Mouse (Mus musculus) embryonic facial prominence, embryonic 10.5 days (tissue): ENCODE measurements around the gene Asic2. TPM values are rescaled to one million over a fixed set of nuclear protein-coding genes. Genes with fewer than 3 reads are reported as not detected.

Experiments
- DNase-seq: peaks from one replicate; pipeline ENCODE4 v3.0.0-alpha.2; 2017; ENCODE audit warnings: low spot score
- H3K27ac ChIP-seq: fragments of 300-500 bp; sonication (generic); replicated peaks from 2 replicates; pipeline ENCODE4 v1.5.1; 2016; ENCODE audit warnings: mild to moderate bottlenecking
- H3K27me3 ChIP-seq: fragments of 300-500 bp; sonication (generic); replicated peaks from 2 replicates; pipeline ENCODE4 v1.6.1; 2016; ENCODE audit warnings: low read depth, mild to moderate bottlenecking; ENCODE audit not compliant: poor library complexity, severe bottlenecking
- H3K36me3 ChIP-seq: fragments of 300-500 bp; sonication (generic); replicated peaks from 2 replicates; pipeline ENCODE4 v1.6.1; 2016; ENCODE audit warnings: mild to moderate bottlenecking, moderate library complexity
- H3K4me1 ChIP-seq: fragments of 300-500 bp; sonication (generic); 2 replicates; pipeline ENCODE4 v1.6.1; 2016
- H3K4me3 ChIP-seq: fragments of 300-500 bp; sonication (generic); 2 replicates; pipeline ENCODE4 v1.5.1; 2016; ENCODE audit warnings: mild to moderate bottlenecking, moderate library complexity
- H3K9me3 ChIP-seq: fragments of 300-500 bp; sonication (generic); 2 replicates; pipeline ENCODE4 v1.6.1; 2016; ENCODE audit warnings: mild to moderate bottlenecking
- WGBS: fragments of 180-500 bp; shearing (Covaris S2); methylation state at CpG from one replicate; pipeline ENCODE4 v1.1.7; 2016; 5-methylcytosine and 5-hydroxymethylcytosine counted together
- polyA plus RNA-seq: library from polyadenylated mRNA; unstranded; fragments of >200 nt; fragmentation: Nextera tagmentation; extraction: Ambion mirVana; gene quantifications from 2 replicates; pipeline ENCODE4 v1.2.1, GENCODE M21; 2016

The Asic2 gene
- polyA plus RNA-seq, 1 experiment from 2014 or later: 0.66 TPM

DNA sequence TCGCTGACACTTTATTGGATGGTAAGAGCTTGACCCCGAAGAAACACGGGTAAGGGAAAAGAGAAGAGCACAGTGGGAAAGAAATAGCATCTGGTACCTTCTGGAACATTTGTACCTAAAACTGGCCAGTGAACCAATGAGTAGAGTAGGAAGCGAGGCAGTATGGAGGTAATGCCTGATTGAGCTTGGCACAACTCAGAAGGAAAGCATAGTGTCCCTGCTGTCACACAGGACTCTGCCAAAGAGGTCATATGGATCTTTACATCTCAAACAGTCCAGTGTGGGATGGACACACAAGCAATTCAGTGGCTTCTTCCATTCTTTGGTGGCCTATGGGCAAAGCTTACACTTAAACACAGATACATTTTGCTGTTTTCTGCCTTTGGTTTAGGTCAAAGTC, 211.0 kb downstream of the Asic2 start:
- no peaks in the 10 kb centered on the region for H3K4me1 ChIP-seq
- H3K9me3 ChIP-seq: peaks cover 3% of the 10 kb centered on the region; the same call in 1 of the 2 replicates
- no peaks in the 10 kb centered on the region for H3K36me3 ChIP-seq
- WGBS: 85% methylated on average over 4 of the region's 4 CpGs
- H3K27ac ChIP-seq: no peak overlapping the region
- no peak overlapping the region for H3K4me3 ChIP-seq
- no peaks in the 10 kb centered on the region for H3K27me3 ChIP-seq
- DNase-seq: no peak

DNA sequence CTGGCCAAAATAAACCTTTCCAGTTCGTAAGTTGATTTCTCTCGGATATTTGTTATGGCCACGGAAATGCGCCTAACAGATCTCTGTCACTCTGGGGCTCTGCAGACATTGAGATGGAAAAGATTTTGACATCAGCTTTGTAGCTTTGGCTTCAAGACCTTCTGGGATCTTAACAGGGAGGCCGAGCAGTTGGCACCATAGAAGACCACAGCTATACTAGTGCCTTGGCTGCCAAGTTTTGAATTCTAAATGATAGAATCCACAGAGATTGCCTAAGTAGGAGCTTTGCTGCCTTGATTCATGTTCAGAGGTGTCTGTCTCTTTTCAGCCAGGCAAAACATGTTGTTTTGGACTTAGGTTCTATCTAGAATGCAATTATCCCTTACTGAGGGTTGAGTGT, 217.4 kb downstream of the Asic2 start:
- Histone ChIP-seq H3K27me3 (no peaks in the 10 kb centered on the region), H3K4me1 (no peaks in the 10 kb centered on the region), H3K27ac (no peak overlapping the region), H3K9me3 (no peaks in the 10 kb centered on the region; the same call in 1 of the 2 replicates), H3K36me3 (no peaks in the 10 kb centered on the region), H3K4me3 (no peak overlapping the region)
- no peak for DNase-seq
- WGBS: 90% methylated on average over 5 of the region's 5 CpGs

DNA sequence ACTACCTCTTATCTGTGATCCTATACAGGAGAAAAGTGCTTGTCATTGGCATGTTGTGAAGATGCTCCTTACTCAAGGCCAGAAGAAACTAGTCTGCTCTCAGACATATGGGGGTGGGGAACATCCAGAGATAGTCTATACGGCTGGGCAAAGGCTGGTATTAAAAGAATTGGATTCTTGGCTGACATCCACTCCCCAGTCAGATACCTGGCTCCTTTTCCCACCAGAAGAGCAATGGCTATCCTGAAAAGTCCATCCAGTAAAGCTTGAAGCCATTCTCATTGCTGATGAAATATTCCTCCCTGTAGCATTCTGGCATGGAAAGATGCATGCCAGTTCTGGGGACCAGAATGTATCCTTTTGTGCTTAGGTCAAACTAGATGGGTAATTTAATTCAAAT, 218.2 kb downstream of the Asic2 start:
- 77% methylated on average over 1 of the region's 1 CpGs for WGBS

DNA sequence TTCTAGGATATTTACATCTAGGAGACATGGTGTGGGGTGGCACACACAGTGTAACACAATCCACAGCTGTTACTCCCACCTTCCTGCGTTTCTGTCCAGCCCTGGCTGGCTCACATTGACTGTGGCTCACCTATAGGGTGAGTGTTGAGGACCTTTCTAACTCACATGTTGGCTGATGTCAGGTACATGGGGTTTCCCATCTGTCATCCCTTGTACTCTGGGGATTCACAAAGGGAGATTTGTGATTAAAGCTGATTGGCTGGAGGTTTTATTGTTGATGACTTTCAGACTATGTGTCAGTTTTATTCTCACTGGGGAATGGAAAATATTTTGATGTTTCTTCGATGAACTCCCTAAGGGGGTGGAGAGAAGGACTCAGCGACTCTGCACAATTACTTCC, 229.3 kb downstream of the Asic2 start:
- DNase-seq: no peak
- Histone ChIP-seq H3K27ac (no peak overlapping the region), H3K9me3 (no peaks in the 10 kb centered on the region), H3K4me3 (no peak overlapping the region), H3K27me3 (no peaks in the 10 kb centered on the region), H3K4me1 (no peaks in the 10 kb centered on the region), H3K36me3 (no peaks in the 10 kb centered on the region)
- WGBS: 66% methylated on average over 3 of the region's 3 CpGs

More for the DNA sequence above, 218.2 kb downstream of the Asic2 start:
- Histone ChIP-seq H3K27me3 (no peaks in the 10 kb centered on the region), H3K27ac (no peak overlapping the region), H3K9me3 (no peaks in the 10 kb centered on the region; the same call in 1 of the 2 replicates), H3K4me1 (no peaks in the 10 kb centered on the region), H3K36me3 (no peaks in the 10 kb centered on the region), H3K4me3 (no peak overlapping the region)
- no peak for DNase-seq

DNA sequence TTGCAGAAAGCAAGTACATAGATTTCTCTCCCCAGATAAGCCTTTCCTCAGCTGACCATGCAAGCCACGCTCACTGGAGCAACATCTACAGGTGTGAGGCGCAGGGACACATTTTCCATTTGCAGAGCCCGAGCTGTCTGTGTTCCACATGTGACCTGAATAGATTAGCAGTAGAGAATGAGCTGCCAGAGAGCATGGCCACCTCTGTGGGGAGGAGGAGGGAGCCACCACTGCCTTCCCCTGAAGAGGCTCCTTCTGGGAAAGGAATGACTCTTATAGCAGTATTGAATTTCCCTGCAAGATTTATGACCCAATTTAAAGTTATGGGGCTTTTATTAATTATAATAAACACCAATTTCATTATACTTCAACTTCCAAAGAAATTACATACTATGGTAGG, 230.5 kb downstream of the Asic2 start:
- H3K4me3 ChIP-seq: no peak overlapping the region
- H3K27ac ChIP-seq: no peak overlapping the region
- no peaks in the 10 kb centered on the region for H3K4me1 ChIP-seq
- no peak for DNase-seq
- no peaks in the 10 kb centered on the region for H3K36me3 ChIP-seq
- H3K9me3 ChIP-seq: no peaks in the 10 kb centered on the region
- WGBS: 74% methylated on average over 3 of the region's 3 CpGs
- no peaks in the 10 kb centered on the region for H3K27me3 ChIP-seq

DNA sequence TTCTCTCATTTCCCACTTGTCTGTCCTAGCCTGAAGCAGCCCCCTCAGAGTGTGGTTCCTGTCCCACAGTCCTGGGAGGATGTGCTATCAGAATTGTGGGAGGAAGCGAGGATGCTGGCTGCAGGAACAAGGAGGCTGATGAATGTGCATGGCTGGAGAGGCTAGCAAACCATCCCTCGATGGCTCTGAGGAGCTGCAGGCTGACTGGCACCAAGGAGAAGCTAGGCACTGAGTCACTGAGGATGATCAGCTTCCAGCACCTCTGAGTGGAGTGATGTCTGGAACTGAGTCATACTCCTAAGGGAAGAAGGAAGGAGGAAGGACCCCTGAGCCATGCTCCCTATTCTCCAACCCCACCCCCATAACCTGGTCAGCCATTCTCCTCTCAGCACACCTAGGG, 246.2 kb downstream of the Asic2 start:
- Histone ChIP-seq H3K36me3 (no peaks in the 10 kb centered on the region), H3K9me3 (no peaks in the 10 kb centered on the region), H3K4me1 (peaks cover 3% of the 10 kb centered on the region; the same call in 1 of the 2 replicates), H3K4me3 (no peak overlapping the region), H3K27ac (no peak overlapping the region), H3K27me3 (no peaks in the 10 kb centered on the region)
- DNase-seq: no peak
- 79% methylated on average over 2 of the region's 2 CpGs for WGBS

DNA sequence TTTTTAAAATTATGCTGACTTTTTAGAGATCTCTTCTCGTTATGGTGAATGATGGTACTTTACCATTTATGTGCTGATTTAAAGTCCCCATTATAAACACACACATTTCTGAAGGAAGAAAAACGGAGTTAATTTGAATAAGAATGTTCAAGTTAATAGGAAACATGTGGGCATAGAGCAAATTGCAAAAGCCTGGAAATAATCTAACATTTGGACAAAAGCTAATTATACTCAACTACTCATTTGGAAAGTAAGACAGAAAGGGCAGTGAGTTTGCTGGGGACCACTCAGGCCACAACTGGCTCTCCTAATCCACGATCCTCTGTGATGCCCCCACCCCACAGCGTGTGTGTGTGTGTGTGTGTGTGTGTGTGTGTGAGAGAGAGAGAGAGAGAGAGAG, 253.5 kb downstream of the Asic2 start:
- H3K9me3 ChIP-seq: no peaks in the 10 kb centered on the region

DNA sequence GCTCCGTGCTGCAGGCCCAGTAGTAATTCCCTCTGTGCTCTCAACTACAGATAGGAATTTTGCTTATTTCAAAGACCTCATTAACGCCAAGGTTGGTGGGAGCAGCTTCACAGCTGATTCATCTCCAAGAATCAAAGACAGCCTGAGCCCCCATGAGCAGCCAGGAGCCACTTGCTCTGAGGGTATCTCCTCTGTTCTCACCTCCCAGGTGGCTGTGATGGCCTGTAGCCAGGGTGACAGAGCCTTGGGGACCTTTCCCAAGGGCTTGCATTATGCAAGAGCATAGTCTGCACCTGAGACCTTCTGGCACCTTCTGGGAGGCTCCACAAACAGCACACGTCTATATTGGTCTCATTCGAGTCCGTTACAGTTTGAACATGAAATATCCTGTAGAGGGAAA, 261.3 kb downstream of the Asic2 start:
- DNase-seq: no peak
- Histone ChIP-seq H3K4me3 (no peak overlapping the region), H3K27me3 (no peaks in the 10 kb centered on the region), H3K4me1 (0 out of 2 replicates have a peak, but pooled peaks cover 2% of the 10 kb centered on the region), H3K36me3 (no peaks in the 10 kb centered on the region), H3K27ac (no peak overlapping the region), H3K9me3 (no peaks in the 10 kb centered on the region)
- 83% methylated on average over 5 of the region's 5 CpGs for WGBS

More for the DNA sequence above, 253.5 kb downstream of the Asic2 start:
- Histone ChIP-seq H3K4me1 (peaks cover 26% of the 10 kb centered on the region), H3K4me3 (no peak overlapping the region), H3K27me3 (no peaks in the 10 kb centered on the region), H3K27ac (peak overlapping the region; percentile 63), H3K36me3 (no peaks in the 10 kb centered on the region)
- DNase-seq: peak; percentile 37
- WGBS: 41% methylated on average over 4 of the region's 4 CpGs

DNA sequence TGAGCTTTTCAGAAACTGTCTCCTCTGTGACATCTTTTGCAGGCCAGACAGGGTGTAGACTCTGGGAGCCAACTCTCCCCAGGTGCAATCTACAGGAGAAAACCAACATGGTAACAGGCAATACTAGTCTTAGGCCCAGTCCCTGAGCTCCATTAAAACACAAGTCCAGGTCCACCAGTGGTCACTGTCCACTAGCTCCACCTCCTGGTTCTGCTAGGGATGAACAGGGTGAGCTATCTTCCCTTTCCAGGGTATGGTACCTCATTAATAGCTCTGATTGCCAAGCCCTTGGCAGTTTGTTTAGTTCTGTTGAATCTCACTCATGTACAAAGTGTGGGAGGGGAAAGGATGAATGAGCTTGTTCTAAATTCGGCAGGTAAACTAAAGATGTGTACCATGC, 270.2 kb downstream of the Asic2 start:
- H3K9me3 ChIP-seq: no peaks in the 10 kb centered on the region
- no peaks in the 10 kb centered on the region for H3K36me3 ChIP-seq
- H3K4me3 ChIP-seq: no peak overlapping the region
- DNase-seq: no peak
- no peak overlapping the region for H3K27ac ChIP-seq
- WGBS: 81% methylated on average over 1 of the region's 1 CpGs
- H3K27me3 ChIP-seq: no peaks in the 10 kb centered on the region; the same call in 1 of the 2 replicates
- peaks cover 6% of the 10 kb centered on the region; the same call in 1 of the 2 replicates for H3K4me1 ChIP-seq

DNA sequence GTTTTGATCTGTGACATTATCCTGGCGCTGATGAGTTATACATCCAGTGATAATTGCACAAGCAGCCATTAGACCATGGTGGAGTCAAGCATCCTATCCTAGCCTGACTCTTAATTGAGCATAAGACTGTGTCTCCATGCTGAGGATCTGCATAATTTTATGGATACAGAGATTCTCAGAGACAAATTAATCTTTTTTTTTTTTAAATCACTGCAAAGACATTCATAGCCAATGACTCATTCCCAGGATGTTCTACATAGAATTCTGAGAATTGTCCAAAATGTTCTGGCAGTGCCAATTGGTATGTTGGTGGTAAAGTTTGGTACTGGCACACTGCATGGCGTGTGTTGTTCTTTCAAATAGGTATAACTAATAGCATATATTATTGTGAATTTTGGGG, 272.8 kb downstream of the Asic2 start:
- Histone ChIP-seq H3K9me3 (no peaks in the 10 kb centered on the region), H3K27me3 (no peaks in the 10 kb centered on the region; the same call in 1 of the 2 replicates), H3K4me3 (no peak overlapping the region), H3K4me1 (peaks cover 6% of the 10 kb centered on the region; the same call in 1 of the 2 replicates), H3K36me3 (no peaks in the 10 kb centered on the region), H3K27ac (no peak overlapping the region)
- 90% methylated on average over 2 of the region's 2 CpGs for WGBS
- no peak for DNase-seq

DNA sequence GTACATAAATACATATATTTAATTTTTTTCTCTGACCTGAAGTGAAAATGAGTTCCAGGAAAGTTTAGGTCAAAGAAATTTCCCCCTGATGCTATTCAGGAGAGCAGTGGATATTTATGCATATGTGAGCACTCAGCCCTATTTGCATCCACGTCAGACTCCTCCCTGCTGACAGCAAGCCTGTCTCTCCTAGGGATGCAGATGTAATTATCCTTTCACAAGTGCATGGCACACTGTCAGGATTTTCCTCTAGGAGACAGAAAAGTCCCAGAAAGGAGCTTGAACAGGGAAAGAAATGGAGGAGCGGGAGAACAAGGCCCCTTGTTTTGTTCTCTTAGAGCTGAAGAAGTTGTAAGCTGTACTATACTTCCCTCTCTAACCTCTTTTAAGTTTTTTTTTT, 287.7 kb downstream of the Asic2 start:
- no peak for DNase-seq
- 75% methylated on average over 2 of the region's 2 CpGs for whole genome bisulfite sequencing
- no peaks in the 10 kb centered on the region for H3K27me3 ChIP-seq
- peaks cover 4% of the 10 kb centered on the region; the same call in 1 of the 2 replicates for H3K4me1 ChIP-seq
- no peaks in the 10 kb centered on the region for H3K36me3 ChIP-seq
- H3K4me3 ChIP-seq: no peak overlapping the region
- no peak overlapping the region for H3K27ac ChIP-seq
- H3K9me3 ChIP-seq: no peaks in the 10 kb centered on the region

DNA sequence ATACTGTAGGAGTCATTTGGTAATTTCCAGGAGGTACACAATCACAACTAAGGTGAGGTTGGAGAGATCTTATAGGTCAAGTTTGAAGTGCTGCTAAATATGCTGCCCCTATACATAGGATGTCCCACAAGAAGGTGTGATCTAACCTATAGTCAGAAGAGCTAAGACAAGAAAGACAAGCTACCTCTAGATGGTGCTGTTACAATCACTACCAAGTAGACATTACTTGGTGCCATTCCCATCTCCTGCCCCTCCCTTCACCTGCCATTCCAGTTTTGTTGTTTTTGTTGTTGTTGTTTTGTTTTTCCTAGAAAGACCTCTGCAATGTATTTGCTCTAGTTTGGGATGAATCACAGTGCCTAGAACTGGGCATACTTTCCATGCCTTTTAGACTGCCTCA, 296.5 kb downstream of the Asic2 start:
- no peaks in the 10 kb centered on the region for H3K9me3 ChIP-seq
- H3K27ac ChIP-seq: no peak overlapping the region
- H3K36me3 ChIP-seq: no peaks in the 10 kb centered on the region
- no peak for DNase-seq
- H3K4me1 ChIP-seq: no peaks in the 10 kb centered on the region
- H3K4me3 ChIP-seq: no peak overlapping the region
- no peaks in the 10 kb centered on the region for H3K27me3 ChIP-seq

DNA sequence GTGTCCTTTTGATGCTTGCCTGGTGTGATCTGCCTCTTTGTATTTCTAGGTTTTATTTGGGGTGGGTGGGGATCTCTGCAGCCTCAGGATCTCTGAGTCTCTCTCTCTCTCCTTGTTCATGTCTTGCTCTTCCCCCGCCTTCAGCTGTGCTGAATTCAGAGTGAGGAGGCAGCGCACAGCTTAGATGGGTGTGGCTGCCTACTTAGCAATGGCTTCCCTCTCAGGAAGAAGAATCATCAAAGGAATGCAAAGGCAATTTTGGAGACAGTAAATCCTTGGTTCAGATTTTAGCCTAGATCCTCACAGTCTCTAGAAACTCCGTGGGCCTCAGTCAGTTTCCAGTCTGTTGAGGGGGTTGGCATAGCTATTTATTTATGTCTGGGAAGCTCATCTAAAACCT, 297.8 kb downstream of the Asic2 start:
- Histone ChIP-seq H3K4me1 (no peaks in the 10 kb centered on the region), H3K27me3 (no peaks in the 10 kb centered on the region), H3K9me3 (no peaks in the 10 kb centered on the region), H3K36me3 (no peaks in the 10 kb centered on the region), H3K27ac (no peak overlapping the region), H3K4me3 (no peak overlapping the region)
- 81% methylated on average over 3 of the region's 3 CpGs for WGBS
- DNase-seq: no peak

DNA sequence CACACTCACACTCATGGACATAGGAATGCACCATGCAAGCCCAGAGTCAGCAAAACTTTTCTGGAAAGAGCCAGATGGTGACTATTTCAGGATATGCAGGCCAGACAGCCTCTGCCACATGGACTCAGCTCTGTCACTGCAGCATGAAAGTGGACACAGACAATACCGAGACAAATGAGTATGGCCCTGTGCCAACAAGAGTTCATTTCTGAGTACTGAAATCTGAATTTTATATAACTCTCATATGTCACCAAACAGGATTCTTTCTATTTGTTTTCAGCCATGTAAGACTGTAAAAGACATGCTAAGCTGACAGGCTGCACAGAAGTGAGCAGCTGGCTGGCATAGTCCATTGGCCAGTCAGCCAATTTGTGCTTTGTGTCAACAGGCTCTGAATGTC, 309.4 kb downstream of the Asic2 start:
- Histone ChIP-seq H3K9me3 (no peaks in the 10 kb centered on the region), H3K4me3 (no peak overlapping the region), H3K36me3 (no peaks in the 10 kb centered on the region), H3K27ac (no peak overlapping the region), H3K4me1 (no peaks in the 10 kb centered on the region), H3K27me3 (no peaks in the 10 kb centered on the region)
- 87% methylated on average over 1 of the region's 1 CpGs for WGBS
- no peak for DNase-seq
